Mouse (Mus musculus): ENCODE data around the gene S100a4.

S100a4 gene

GRCm38 (mm10) chr3:90600036-90600435, 3.5 kb upstream of the S100a4 start:
- DNase-seq: no peak

- no peak for DNase-seq
Measured at GRCm38 (mm10) chr3:90600458-90601195, 2.9 kb upstream of the S100a4 start.

- no peak for DNase-seq
Measured at GRCm38 (mm10) chr3:90601486-90602110, 2.0 kb upstream of the S100a4 start, which contains the start of gene Gm42674. TSS of gene Gm42674 (plus strand) at chr3:90601904.

- DNase-seq: peak; percentile 91
Measured at GRCm38 (mm10) chr3:90604416-90604815, 845 bp downstream of the S100a4 start.

GRCm38 (mm10) chr3:90605049-90605448, 1.5 kb downstream of the S100a4 start:
- DNase-seq: no peak

DNA sequence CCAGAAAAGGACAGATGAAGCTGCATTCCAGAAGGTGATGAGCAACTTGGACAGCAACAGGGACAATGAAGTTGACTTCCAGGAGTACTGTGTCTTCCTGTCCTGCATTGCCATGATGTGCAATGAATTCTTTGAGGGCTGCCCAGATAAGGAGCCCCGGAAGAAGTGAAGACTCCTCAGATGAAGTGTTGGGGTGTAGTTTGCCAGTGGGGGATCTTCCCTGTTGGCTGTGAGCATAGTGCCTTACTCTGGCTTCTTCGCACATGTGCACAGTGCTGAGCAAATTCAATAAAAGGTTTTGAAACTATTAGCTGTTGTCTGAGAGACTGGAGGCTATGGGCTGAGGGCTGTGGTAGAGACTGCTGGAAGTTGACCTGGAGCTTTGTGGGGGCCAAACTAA, 2.2 kb downstream of the S100a4 start:
- no peak for DNase-seq

DNA sequence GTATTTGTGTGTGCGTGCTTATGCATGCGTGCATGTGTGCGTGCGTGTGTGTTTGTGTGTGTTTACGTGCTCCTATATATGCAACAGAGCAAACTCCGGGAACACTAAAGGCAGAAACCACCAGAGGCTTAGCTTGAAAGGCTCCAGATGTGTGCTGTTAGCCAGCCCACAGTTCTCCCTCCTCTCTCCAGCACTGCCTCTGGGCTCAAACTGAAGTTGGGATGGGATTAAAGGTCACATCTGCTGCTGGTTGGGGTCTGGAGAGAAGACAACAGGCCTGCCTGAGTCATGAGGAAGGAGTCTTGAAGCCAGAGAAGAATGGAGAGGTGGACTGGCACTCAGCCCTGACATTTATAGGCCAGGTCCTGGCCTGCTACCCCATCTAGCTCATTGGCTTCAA, 2.6 kb downstream of the S100a4 start:
- DNase-seq: no peak

- DNase-seq: no peak
Measured at GRCm38 (mm10) chr3:90607361-90607760, 3.8 kb downstream of the S100a4 start.

GRCm38 (mm10) chr3:90608223-90608622, 4.7 kb downstream of the S100a4 start, which contains the start of gene S100a5:
TSS of gene S100a5 (plus strand) at chr3:90608523.
- no peak for DNase-seq

DNA sequence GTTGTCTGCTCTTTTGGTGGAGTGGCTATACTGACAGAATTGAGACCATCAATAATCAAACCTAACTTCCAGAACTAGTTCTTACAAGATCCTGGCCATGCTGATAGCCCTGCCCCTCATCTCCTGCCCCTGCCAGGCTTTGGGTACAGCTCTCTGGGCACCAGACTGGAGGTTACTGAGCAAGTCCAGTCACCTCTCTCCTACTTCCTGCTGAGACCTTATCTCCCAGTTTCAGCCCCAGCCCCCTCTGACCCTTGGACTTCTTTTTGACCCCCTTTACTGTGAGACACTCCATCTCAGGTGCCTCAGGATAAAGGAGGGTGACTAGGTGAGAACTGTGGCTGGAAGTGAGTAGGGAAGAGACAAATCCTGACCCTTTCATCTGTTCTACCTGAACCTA, 5.5 kb downstream of the S100a4 start:
- DNase-seq: no peak

GRCm38 (mm10) chr3:90611494-90611893, 7.9 kb downstream of the S100a4 start:
- DNase-seq: no peak

DNA sequence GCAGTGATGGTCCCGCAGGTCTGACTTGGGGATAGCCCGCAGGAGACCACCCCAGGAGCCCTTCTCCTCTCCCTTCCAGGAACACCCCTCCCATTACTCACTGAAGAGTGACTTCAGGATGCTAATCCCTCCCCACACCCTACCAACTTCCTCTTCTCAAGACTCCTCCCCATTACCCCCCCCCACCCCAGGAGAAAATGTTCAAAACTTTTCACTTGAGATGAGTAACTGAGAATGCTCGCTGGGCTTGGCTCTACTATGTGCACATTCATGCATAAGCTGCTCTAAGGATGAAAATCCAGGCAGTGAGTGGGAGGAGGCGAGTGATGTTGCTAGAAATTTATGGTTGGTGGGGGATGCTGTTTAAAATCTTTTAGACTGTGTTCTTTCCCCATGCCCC, 8.5 kb downstream of the S100a4 start:
- DNase-seq: no peak

- DNase-seq: peak; percentile 84
Measured at GRCm38 (mm10) chr3:90612728-90613291, 9.2 kb downstream of the S100a4 start, which contains the start of gene S100a6. TSS of gene S100a6 (plus strand) at chr3:90612882.

GRCm38 (mm10) chr3:90613461-90614147, 10.0 kb downstream of the S100a4 start:
- DNase-seq: no peak

GRCm38 (mm10) chr3:90614148-90614530, 10.6 kb downstream of the S100a4 start:
- DNase-seq: no peak

GRCm38 (mm10) chr3:90614611-90615251, 11.2 kb downstream of the S100a4 start:
- DNase-seq: no peak

GRCm38 (mm10) chr3:90615415-90615814, 11.8 kb downstream of the S100a4 start:
- DNase-seq: peak; percentile 91

DNA sequence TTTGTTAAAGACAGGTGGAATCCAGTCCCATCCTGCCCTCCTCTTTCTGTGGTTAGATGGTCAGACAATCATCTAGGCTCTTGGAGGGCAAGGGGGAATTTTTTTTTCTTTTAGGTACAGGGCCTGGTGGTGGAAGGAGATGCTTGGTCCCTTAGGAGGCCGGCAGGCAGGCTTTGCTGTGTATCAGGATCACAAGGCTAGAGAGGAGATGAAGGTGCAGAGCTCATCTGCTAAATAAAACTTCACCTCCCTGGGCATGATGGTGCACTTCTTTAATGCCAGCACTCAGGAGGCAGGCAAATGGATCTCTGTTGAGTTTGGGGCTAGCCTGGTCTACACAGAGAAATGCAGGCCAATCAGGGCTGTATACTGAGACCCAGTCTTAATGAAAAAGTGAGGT, 12.3 kb downstream of the S100a4 start:
- DNase-seq: no peak

- DNase-seq: no peak
Measured at GRCm38 (mm10) chr3:90617586-90617985, 14.0 kb downstream of the S100a4 start.

GRCm38 (mm10) chr3:90621552-90621951, 18.0 kb downstream of the S100a4 start:
- DNase-seq: no peak

DNA sequence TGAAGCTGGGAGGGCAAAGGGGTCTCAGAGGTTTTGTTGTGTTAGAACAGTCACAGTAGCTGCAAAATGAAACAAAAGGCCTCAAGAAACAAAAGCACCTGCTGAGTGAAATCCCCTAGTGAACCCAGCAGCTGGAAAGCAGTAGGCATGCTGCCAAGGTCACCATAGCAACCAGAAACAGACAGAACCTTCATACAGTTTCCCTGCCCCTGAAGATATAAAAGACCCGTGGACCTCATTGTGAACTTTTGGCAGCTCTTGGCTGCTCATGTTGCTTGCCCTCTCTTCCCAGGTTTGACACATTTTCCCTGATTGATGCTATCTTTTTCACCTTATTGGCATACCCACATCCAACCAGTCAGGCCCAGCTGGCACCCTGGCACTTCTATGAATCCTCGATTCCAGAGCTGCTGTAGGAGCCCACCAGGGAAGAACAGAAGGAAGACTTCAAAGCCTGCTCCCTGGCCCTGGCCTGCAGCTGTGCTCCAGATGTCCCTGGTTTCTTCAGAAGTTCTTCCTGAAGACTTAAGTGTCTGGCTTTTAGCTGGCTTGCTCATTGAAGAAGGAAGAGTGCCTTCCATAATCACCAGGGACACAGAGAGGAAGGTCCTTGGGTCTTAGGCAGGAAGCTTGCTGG, 20.0 kb downstream of the S100a4 start:
- DNase-seq: peak; percentile 77

DNA sequence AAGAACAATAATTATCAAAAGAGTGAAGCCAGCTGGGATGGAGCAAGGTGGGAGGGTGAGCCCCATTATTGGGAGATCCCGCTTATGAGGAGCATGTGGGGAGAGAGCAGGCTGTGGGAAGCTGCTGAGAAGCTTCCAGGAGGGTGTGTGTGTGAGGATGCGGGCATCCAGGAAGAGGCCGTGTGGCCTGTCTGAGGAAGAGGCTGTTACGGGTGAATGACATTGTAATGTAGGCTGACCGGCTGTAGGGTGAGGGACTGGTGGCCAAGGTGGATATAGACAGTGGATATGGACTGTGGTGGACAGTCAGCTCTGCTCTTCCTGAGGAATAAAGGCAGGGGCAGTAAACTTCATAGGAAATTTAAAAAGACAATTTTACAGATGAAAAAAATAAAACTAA, 21.9 kb downstream of the S100a4 start:
- DNase-seq: no peak
